Mouse (Mus musculus) CH12.LX (cell line): ENCODE results near the gene Dusp2. TPM values are rescaled to one million over a fixed set of nuclear protein-coding genes. Genes with fewer than 3 reads are reported as not detected.
A peak's percentile ranks its signal among the peaks of the same experiment; 100 is the strongest.

Source experiments
- DNase-seq: peaks from one replicate; pipeline ENCODE4 v3.0.0-alpha.2; 2013; ENCODE audit errors: extremely low read depth
- H3K27ac ChIP-seq: 2 replicates; pipeline ENCODE4 v1.5.1; 2012; ENCODE audit warnings: low read depth, mild to moderate bottlenecking, control low read depth, moderate library complexity; ENCODE audit not compliant: insufficient read depth
- H3K27me3 ChIP-seq: replicated peaks from 2 replicates; pipeline ENCODE3; 2012; ENCODE audit warnings: inconsistent platforms
- H3K36me3 ChIP-seq, 2 experiments: replicated peaks in 1 of 2; 2 replicates each; pipeline versions ENCODE3 to v1.6.1; 2012; ENCODE audit warnings: inconsistent platforms in 1 of 2, low read length in 1 of 2, mild to moderate bottlenecking in 1 of 2, mixed read lengths in 1 of 2, moderate library complexity in 1 of 2; ENCODE audit not compliant: control insufficient read depth in 1 of 2, insufficient read depth in 1 of 2
- H3K4me1 ChIP-seq, 2 experiments: 2 replicates each; pipeline ENCODE4 v1.6.1; 2012; ENCODE audit warnings: inconsistent platforms in 1 of 2, moderate library complexity in 1 of 2; ENCODE audit not compliant: insufficient read depth in 2 of 2, control insufficient read depth in 1 of 2
- H3K4me2 ChIP-seq: 2 replicates; pipeline ENCODE4 v1.6.1; 2012; ENCODE audit warnings: low read depth, mild to moderate bottlenecking, control low read depth; ENCODE audit not compliant: poor library complexity, insufficient read depth, severe bottlenecking
- H3K4me3 ChIP-seq, 3 experiments: fragments of 150-350 bp in 1 of 3; sonication (generic) in 1 of 3; replicated peaks in 1 of 3; 2 replicates each; pipeline versions ENCODE3 to v1.5.1; 2011 to 2012; ENCODE audit warnings: low read depth in 2 of 3, low read length in 2 of 3, mild to moderate bottlenecking in 2 of 3, moderate library complexity in 2 of 3, control low read depth in 1 of 3, improper control_type of control experiment in 1 of 3, inconsistent platforms in 1 of 3, mixed read lengths in 1 of 3; ENCODE audit not compliant: poor library complexity in 1 of 3
- H3K79me2 ChIP-seq: replicated peaks from 2 replicates; pipeline ENCODE4 v1.6.1; 2012; ENCODE audit warnings: mild to moderate bottlenecking, moderate library complexity; ENCODE audit not compliant: control insufficient read depth, poor library complexity, insufficient read depth, severe bottlenecking; ENCODE audit errors: extremely low read depth
- H3K9ac ChIP-seq: 2 replicates; pipeline ENCODE4 v1.6.1; 2012; ENCODE audit warnings: low read depth, mild to moderate bottlenecking, control low read depth, moderate library complexity; ENCODE audit not compliant: insufficient read depth
- H3K9me3 ChIP-seq: replicated peaks from 2 replicates; pipeline ENCODE3; 2012; ENCODE audit warnings: low read length, inconsistent platforms, mixed read lengths
- BHLHE40 ChIP-seq: IDR thresholded peaks from 2 replicates; pipeline ENCODE4 v1.6.1; 2011; ENCODE audit warnings: mild to moderate bottlenecking, low read depth, low read length, improper control_type of control experiment
- CHD1 ChIP-seq: IDR thresholded peaks from 2 replicates; pipeline ENCODE4 v1.6.1; 2012; ENCODE audit warnings: low read depth, low read length, improper control_type of control experiment, inconsistent platforms
- CHD2 ChIP-seq: IDR thresholded peaks from 2 replicates; pipeline ENCODE4 v1.6.1; 2011; ENCODE audit warnings: low read length, improper control_type of control experiment
- CTCF ChIP-seq, 2 experiments: IDR thresholded peaks in 1 of 2; conservative IDR thresholded peaks in 1 of 2; 2 replicates each; pipeline ENCODE4 v1.5.1; 2011 to 2012; ENCODE audit warnings: low read depth in 2 of 2, low read length in 2 of 2, improper control_type of control experiment in 1 of 2, inconsistent platforms in 1 of 2, mild to moderate bottlenecking in 1 of 2, moderate library complexity in 1 of 2
- ELF1 ChIP-seq: IDR thresholded peaks from 2 replicates; pipeline ENCODE4 v1.6.1; 2014; ENCODE audit warnings: low read depth, mild to moderate bottlenecking, inconsistent platforms, low read length, improper control_type of control experiment
- ETS1 ChIP-seq: conservative IDR thresholded peaks from 2 replicates; pipeline ENCODE4 v1.6.1; 2012; ENCODE audit warnings: low read depth, mild to moderate bottlenecking, inconsistent platforms, low read length, improper control_type of control experiment, moderate library complexity
- GABPA ChIP-seq: IDR thresholded peaks from 2 replicates; pipeline ENCODE4 v1.6.1; 2012; ENCODE audit warnings: low read depth, low read length, improper control_type of control experiment, inconsistent platforms; ENCODE audit not compliant: insufficient replicate concordance
- IRF4 ChIP-seq: IDR thresholded peaks from 2 replicates; pipeline ENCODE4 v1.6.1; 2014; ENCODE audit warnings: low read depth, mild to moderate bottlenecking, inconsistent platforms, low read length, improper control_type of control experiment
- KAT2A ChIP-seq: IDR thresholded peaks from 2 replicates; pipeline ENCODE4 v1.6.1; 2012; ENCODE audit warnings: low read length, improper control_type of control experiment, inconsistent platforms; ENCODE audit not compliant: insufficient replicate concordance
- MAFK ChIP-seq: IDR thresholded peaks from 2 replicates; pipeline ENCODE4 v1.6.1; 2011; ENCODE audit warnings: low read length, improper control_type of control experiment; ENCODE audit not compliant: insufficient replicate concordance
- MAZ ChIP-seq: IDR thresholded peaks from 2 replicates; pipeline ENCODE4 v1.6.1; 2012; ENCODE audit warnings: low read depth, mild to moderate bottlenecking, inconsistent platforms, low read length, improper control_type of control experiment, moderate library complexity
- MEF2A ChIP-seq: IDR thresholded peaks from 2 replicates; pipeline ENCODE4 v1.6.1; 2014; ENCODE audit warnings: low read depth, mild to moderate bottlenecking, inconsistent platforms, low read length, improper control_type of control experiment, borderline replicate concordance
- MXI1 ChIP-seq: IDR thresholded peaks from 2 replicates; pipeline ENCODE4 v1.6.1; 2011; ENCODE audit warnings: mild to moderate bottlenecking, low read depth, low read length, improper control_type of control experiment
- MYC ChIP-seq: IDR thresholded peaks from 2 replicates; pipeline ENCODE4 v1.6.1; 2011; ENCODE audit warnings: low read depth, mild to moderate bottlenecking, improper control_type of control experiment, low read length
- NRF1 ChIP-seq: IDR thresholded peaks from 2 replicates; pipeline ENCODE4 v1.6.1; 2014; ENCODE audit warnings: low read depth, mild to moderate bottlenecking, inconsistent platforms, low read length, improper control_type of control experiment, moderate library complexity
- POLR2AphosphoS2 ChIP-seq: IDR thresholded peaks from 2 replicates; pipeline ENCODE4 v1.6.1; 2011; ENCODE audit warnings: low read depth, low read length, improper control_type of control experiment
- RCOR1 ChIP-seq: conservative IDR thresholded peaks from 2 replicates; pipeline ENCODE4 v1.6.1; 2012; ENCODE audit warnings: low read depth, mild to moderate bottlenecking, inconsistent platforms, low read length, improper control_type of control experiment
- SIN3A ChIP-seq: IDR thresholded peaks from 2 replicates; pipeline ENCODE4 v1.6.1; 2012; ENCODE audit warnings: low read length, improper control_type of control experiment, inconsistent platforms
- TCF12 ChIP-seq: IDR thresholded peaks from 2 replicates; pipeline ENCODE4 v1.6.1; 2014; ENCODE audit warnings: low read depth, mild to moderate bottlenecking, inconsistent platforms, low read length, improper control_type of control experiment
- UBTF ChIP-seq: IDR thresholded peaks from 2 replicates; pipeline ENCODE4 v1.6.1; 2012; ENCODE audit warnings: low read depth, mild to moderate bottlenecking, inconsistent platforms, low read length, improper control_type of control experiment, moderate library complexity
- USF1 ChIP-seq: IDR thresholded peaks from 2 replicates; pipeline ENCODE4 v1.6.1; 2014; ENCODE audit warnings: low read depth, mild to moderate bottlenecking, inconsistent platforms, low read length, improper control_type of control experiment
- USF2 ChIP-seq: conservative IDR thresholded peaks from 2 replicates; pipeline ENCODE4 v1.6.1; 2011; ENCODE audit warnings: low read depth, low read length, improper control_type of control experiment
- ZKSCAN1 ChIP-seq: IDR thresholded peaks from 2 replicates; pipeline ENCODE4 v1.6.1; 2012; ENCODE audit warnings: low read depth, inconsistent platforms, low read length, improper control_type of control experiment, borderline replicate concordance
- ZMIZ1 ChIP-seq: IDR thresholded peaks from 2 replicates; pipeline ENCODE4 v1.6.1; 2012; ENCODE audit warnings: low read depth, mild to moderate bottlenecking, inconsistent platforms, low read length, improper control_type of control experiment
- ZNF384 ChIP-seq: IDR thresholded peaks from 2 replicates; pipeline ENCODE4 v1.6.1; 2012; ENCODE audit warnings: low read depth, low read length, improper control_type of control experiment, inconsistent platforms
- dilution Hi-C: fragments of 300-500 bp; cut with MboI; formaldehyde crosslinking; loops from 2 replicates; pipeline ENCODE4 v1.14.3; 2020; ENCODE audit warnings: low sequenced_read_pairs; ENCODE audit not compliant: extremely low pct_unique_long_range_greater_than_20kb, extremely low pct_ligation_motif_present
- in situ Hi-C: fragments of 300-500 bp; cut with MboI; formaldehyde crosslinking; loops from 3 replicates; pipeline ENCODE4 v1.14.3; 2019; ENCODE audit warnings: low sequenced_read_pairs, low pct_ligation_motif_present, low pct_unique_long_range_greater_than_20kb, mixed read lengths
- polyA plus RNA-seq: library from polyadenylated mRNA; unstranded; fragments of >175 nt; gene quantifications from 2 replicates; pipeline ENCODE4 v1.2.1, GENCODE M21; 2012; ENCODE audit warnings: low read depth; ENCODE audit not compliant: insufficient read length
- total RNA-seq, 2 experiments: library from RNA; depleted of rRNA; stranded (reverse); fragments of 300-350 nt in 1 of 2; fragments of >200 nt in 1 of 2; gene quantifications; 2 replicates each; pipeline ENCODE4 v1.2.3; 2012 to 2014

The Dusp2 gene
- total and polyA plus RNA-seq, 3 experiments = 57.8 to 107 (median 81.5) TPM

DNA sequence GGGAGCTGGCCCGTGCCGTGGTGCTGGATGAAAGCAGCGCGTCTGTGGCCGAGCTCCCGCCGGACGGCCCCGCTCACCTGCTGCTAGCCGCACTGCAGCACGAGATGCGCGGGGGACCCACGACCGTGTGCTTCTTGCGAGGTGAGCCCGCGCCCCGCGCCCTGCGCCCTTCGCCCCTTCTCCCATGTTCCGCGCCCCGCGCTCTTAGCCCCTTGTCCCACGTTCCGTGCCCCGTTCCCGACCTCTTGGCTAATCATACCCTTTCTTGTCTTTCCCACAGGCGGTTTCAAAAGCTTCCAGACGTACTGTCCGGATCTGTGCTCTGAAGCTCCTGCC is 506 bp downstream of the Dusp2 start:
- no peak for TF ChIP-seq IRF4
- no peak for TF ChIP-seq CHD2
- TF ChIP-seq NRF1 = no peak
- TF ChIP-seq CHD1 = no peak; the same call in 1 of the 2 replicates
- TF ChIP-seq BHLHE40 = no peak; the same call in 1 of the 2 replicates
- no peak for TF ChIP-seq ELF1
- no peak for TF ChIP-seq MAZ
- no peak for TF ChIP-seq RCOR1
- Histone ChIP-seq H3K4me3 (peak overlapping the region; percentile 94 to 99 (median 95)), H3K36me3 (peaks cover 2 to 29% of the 10 kb centered on the region in 2 experiments), H3K79me2 (peaks cover 17% of the 10 kb centered on the region), H3K9me3 (no peaks in the 10 kb centered on the region), H3K4me1 (peaks cover 32 to 54% of the 10 kb centered on the region in 2 experiments), H3K4me2 (peak overlapping the region; percentile 25), H3K9ac (peak overlapping the region; percentile 88), H3K27me3 (no peaks in the 10 kb centered on the region), H3K27ac (peak overlapping the region; percentile 87)
- in situ Hi-C loops = no loop called here
- dilution Hi-C loops = no loop called here
- peak; percentile 34 for DNase-seq

DNA sequence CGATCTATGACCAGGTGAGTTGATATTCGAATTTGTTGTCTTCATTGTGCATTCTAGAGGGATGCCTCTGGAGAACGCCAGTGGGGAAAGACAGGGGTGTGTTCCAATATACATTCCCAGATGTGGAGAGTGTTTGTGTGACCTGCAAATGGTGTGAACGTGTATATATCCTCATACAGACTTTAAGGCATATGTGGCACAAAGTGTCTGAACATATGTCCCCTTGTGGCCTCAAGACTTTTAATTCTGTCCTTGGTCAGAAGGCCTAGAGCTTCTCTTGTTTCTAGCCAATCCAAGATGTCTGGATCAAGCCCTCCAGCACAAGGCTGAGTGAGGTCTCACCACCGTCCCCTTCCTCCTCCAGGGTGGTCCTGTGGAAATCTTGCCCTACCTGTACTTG is 926 bp downstream of the Dusp2 start:
- Histone ChIP-seq H3K27ac (peak overlapping the region; percentile 87), H3K9ac (peak overlapping the region; percentile 88), H3K4me3 (peak overlapping the region; percentile 94 to 99 (median 95)), H3K79me2 (peaks cover 17% of the 10 kb centered on the region)
- no peak for DNase-seq
- no peak for TF ChIP-seq GABPA
- TF ChIP-seq IRF4 = no peak
- no peak for TF ChIP-seq CTCF (conservative IDR thresholded peaks at IDR 0.05 in 1 of 2, IDR thresholded peaks at IDR 0.05 in 1 of 2; ENCODE audit: low read depth in 2 of 2, low read length in 2 of 2)
- TF ChIP-seq MXI1 = no peak
- TF ChIP-seq KAT2A = no peak
- TF ChIP-seq CHD1 = peak; percentile 87
- no peak for TF ChIP-seq POLR2AphosphoS2
- TF ChIP-seq, all 38 proteins: peak for 1
- Histone ChIP-seq H3K4me1 (peaks cover 31 to 50% of the 10 kb centered on the region in 2 experiments), H3K27me3 (no peaks in the 10 kb centered on the region), H3K9me3 (no peaks in the 10 kb centered on the region), H3K4me2 (peak overlapping the region; percentile 25), H3K36me3 (peaks cover 2 to 29% of the 10 kb centered on the region in 2 experiments)
- dilution Hi-C loops = no loop called here
- in situ Hi-C loops = no loop called here

DNA sequence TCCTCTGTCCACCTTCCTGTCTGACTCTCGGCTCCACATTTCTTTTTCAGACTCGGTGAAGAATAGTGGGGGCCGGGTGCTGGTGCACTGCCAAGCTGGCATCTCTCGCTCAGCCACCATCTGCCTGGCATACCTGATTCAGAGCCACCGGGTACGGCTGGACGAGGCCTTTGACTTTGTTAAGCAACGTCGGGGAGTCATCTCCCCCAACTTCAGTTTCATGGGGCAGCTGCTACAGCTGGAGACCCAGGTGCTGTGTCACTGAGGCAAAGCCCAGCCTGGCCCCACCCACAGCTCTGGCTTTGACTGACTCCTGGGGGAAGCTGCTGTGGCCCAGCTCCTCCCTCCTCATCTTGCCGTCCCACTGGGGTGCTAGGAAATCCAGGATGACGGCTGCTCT is 1.6 kb downstream of the Dusp2 start:
- Histone ChIP-seq H3K9me3 (no peaks in the 10 kb centered on the region), H3K27ac (peak overlapping the region; percentile 87), H3K4me3 (peak overlapping the region; percentile 94 to 99 (median 95)), H3K9ac (peak overlapping the region; percentile 88), H3K4me1 (peaks cover 25 to 43% of the 10 kb centered on the region in 2 experiments), H3K79me2 (peaks cover 17% of the 10 kb centered on the region), H3K36me3 (peaks cover 2 to 27% of the 10 kb centered on the region in 2 experiments), H3K27me3 (no peaks in the 10 kb centered on the region), H3K4me2 (peak overlapping the region; percentile 25)
- in situ Hi-C loops (no loop called here), dilution Hi-C loops (no loop called here)
- DNase-seq = peak; percentile 80
- TF ChIP-seq MYC (no peak), IRF4 (no peak), SIN3A (peak; percentile 78), ZNF384 (no peak), ELF1 (no peak), UBTF (no peak), RCOR1 (no peak), BHLHE40 (peak; percentile 1; the same call in 1 of the 2 replicates), ZKSCAN1 (no peak), MAFK (no peak), CHD2 (no peak), USF1 (no peak), USF2 (no peak), CTCF (conservative IDR thresholded peaks at IDR 0.05 in 1 of 2, IDR thresholded peaks at IDR 0.05 in 1 of 2; ENCODE audit: low read depth in 2 of 2, low read length in 2 of 2) (no peak), ETS1 (peak; percentile 6; the same call in 1 of the 2 replicates), TCF12 (peak; percentile 61), ZMIZ1 (no peak; the same call in 1 of the 2 replicates), MEF2A (no peak)
